Mouse (Mus musculus): ENCODE measurements around the gene Lamtor2.

Lamtor2 gene

DNA sequence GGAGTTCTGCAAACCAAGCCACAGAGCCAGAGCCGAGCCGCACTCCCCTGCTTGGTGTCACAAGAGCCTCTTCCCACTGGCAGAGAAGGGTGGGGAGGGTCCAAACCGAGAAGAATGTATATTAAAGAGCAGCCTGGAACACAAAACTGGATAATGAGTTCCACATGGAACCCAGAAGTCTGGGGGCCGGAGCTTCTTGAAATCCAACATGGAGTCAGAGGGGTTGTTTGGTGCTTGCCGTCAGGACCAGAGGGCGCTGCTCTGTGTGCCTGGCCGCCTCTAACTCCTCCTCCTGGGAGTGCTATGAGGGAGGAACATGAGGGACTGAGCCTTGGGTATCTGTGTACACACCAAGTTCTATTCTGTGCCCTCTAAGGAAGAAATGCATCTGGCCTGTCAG is 47.1 kb downstream of the Lamtor2 start:
- in situ Hi-C loops (cut with MboI, MseI), result no loop called here

DNA sequence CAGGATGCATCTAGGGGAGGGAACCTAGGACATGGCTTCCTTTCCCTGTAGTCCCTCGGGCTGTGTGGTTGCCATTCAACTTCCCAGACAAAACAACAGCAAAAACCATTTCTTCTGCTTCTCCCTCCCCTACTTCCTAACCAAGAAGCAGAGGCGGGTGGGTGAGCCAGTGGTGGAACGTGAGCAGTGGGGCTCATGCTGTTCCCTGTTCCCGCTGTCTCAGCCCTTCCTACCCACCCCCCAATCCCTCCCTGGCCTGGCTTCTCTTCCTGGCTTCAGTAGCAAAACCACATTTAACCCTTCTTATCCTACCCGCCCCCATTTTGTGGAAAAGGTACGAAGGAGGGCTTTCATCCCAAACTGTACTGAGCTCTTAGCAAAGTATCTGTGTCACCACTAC is 47.8 kb downstream of the Lamtor2 start:
- in situ Hi-C loops (cut with MboI, MseI), result no loop called here

DNA sequence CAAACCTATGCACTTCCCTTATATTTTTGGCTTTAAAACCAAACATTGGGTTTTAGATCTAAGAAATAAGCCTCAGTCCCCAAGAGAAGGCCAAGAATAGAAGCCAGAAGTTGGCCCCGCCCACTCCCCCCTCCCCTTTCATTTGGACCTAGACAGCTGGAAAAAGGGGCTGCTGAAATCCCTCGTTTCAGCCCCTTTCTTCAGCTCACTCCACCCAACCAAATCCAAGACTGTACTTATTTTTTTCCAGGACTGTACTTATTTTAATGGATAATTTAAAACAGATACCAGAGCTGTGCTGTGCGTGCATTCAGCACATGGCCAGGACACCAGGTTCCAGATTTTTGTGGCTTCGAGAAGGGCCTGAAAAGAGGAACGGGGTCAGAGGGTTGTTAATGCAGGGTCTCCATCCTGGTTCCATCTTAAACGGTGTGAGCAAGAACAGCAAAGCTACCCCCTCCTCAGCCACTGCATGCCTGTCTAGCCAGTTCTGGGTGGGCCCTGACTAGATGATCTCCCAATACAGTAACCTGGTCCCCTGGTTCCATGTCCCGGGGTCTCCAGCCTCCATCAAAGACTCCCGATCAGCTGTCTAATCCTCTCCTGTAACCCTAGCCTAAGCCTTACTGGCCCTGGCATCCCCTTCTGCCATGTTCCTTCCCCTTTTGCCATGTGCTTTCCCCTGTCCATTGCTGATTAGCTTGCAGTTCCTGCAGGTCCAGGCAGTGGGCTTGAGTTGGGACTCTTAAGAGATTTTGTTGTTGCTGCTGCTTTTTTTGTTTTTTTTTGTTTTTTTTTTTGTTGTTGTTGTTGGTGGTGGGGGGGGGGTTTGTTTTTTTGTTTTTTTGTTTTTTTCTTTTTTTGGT is 48.8 kb downstream of the Lamtor2 start:
- in situ Hi-C loops (cut with MboI, MseI), result no loop called here

DNA sequence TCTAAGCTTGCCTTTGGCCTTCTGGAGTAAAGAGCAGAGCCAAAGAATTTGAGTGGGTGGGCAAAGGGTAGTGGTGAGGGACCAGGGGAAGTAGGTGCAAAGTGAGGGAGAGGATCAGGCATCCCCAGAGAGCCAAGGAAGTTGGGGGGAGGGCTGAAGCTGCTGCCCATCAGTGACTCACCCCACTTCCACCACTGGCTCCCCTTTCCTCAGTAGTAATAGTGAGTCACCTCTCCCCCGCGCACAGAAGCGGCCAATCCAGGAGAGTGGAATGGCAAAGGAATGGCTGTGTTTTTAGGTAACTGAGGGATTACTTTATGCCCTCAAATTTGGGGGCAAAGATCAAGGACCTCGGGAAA is 49.4 kb downstream of the Lamtor2 start:
- in situ Hi-C loops (cut with MboI, MseI), result no loop called here

DNA sequence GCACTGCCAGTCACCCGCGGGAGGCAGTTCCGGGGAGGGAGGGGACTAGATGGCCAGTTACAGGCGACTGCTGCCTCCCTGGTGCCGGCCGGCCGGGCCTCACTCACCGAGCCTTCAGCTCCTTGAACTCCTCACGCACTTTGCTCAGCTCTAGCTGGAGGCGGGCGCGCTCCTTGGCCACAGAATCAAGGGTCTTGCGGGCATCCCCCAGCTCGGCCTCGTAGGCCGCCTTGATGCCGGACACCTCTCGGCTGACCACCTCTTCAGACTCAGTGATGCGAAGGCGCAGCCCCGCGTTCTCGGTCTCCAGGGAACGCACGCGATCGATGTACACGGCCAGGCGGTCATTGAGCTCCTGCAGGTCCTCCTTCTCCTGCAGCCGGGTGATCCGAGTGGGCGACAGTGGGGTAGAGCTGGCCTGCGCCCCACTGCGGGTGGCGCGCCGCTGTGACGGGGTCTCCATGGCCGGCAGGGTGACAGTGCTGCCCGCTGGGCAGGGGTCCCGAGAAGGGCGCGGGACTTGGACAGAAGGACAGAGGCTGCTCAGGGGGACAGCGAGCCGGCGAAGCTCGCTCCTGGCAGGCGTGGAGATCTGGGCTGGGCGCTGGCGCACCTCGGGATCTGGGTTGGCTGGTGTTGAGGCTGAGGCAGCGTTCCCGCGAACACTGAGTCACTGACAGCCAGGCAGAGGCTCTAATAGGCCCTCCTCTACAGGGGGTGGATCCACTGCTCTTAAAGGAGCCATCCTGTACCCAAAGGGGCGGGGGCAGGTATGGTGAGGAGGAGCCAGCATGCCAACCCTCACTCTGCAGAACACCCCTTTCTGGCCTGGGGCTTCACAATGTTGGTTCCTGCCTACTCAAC is 50.0 kb downstream of the Lamtor2 start:
- in situ Hi-C loops (cut with MboI, MseI), result no loop called here

DNA sequence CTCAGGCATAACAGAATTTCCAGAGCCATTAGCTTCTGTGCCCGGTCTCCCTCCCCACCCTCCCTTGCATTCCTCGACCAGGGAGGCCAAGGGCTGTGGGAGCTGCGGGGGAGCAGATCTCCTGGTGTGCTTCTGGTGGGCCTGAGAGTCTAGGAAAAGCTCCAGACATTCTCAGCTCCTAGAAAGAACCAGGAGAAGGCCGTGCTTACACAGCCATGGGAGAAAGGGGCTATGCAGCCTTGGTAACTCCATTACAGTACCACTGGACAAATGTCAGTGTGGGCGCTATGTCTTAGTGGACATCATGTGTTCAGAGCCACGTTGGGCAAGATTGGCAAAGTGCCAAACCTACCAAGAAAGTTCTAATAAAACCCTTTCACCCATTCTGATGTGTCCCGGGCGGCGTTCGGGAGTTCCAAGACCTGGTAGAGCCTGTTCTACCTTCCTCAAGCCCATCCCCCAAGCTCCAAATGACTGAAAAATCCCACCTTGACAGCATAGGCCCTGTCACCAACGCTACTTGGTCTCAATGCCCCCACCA is 50.8 kb downstream of the Lamtor2 start:
- in situ Hi-C loops (cut with MboI, MseI), result no loop called here

DNA sequence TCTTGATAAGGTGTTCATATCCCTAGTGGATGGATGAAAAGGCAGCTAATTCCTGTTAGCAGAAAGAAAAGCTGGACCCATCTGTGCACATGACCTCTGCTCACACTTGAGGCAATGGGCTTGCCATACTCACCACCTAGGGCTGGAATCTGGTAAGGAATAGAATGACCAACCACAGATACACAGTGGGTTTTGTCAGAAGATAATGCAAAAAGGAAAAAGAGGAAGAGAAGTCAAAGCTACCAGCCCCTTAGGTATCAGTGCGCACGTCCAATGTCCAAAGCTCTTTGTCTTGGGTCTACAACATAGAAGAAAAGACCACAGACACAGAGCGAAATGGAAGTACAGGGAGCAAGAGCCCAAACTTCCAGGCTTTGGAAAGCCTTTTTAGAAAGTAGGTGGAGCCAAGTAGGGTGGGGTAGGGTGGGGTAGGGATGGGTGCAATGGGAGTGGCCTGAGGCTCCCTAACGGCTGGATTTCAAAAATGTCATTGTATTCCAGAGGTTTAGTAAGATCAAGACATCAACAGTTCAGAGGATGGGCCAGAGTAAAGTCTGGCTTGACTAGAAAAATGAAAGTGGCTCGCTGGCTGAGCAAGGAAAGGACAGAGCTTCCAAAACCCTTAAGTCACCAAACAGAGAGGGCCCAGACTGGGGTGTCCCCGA is 51.4 kb downstream of the Lamtor2 start:
- in situ Hi-C loops (cut with MboI, MseI), result no loop called here

DNA sequence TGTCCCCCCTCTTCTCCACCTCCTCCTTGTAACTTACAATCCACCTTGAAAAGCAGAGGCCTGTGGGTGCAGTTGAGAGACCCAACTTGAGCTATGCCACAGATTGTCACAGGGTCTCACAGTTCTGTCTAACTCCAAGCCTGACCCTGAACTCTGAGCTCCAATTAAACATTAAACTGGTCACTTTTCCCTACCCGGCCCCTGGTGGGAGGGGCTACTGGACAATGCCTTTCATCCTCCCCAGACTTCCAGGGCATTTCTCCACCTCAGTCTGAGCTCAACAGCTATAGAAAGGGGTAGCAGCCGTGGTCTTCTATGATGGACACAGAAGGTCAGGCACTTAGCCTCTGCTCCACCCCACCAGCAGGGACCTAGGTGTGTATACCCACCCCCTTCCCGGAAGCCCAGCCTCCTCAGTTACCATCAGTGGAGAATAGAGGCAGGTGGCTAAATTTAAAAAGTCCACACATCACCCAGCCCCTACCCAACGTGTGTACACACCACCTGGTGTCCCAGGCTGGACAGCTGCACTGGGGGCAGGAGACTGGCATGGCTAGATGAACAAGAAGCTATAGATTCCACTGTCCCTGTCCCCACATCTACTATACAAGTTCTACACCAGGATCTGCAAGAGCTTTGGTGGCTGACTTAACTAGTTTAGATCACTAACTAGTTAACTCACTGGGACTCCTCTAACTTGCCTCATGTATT is 52.1 kb downstream of the Lamtor2 start:
- in situ Hi-C loops (cut with MboI, MseI), result no loop called here

DNA sequence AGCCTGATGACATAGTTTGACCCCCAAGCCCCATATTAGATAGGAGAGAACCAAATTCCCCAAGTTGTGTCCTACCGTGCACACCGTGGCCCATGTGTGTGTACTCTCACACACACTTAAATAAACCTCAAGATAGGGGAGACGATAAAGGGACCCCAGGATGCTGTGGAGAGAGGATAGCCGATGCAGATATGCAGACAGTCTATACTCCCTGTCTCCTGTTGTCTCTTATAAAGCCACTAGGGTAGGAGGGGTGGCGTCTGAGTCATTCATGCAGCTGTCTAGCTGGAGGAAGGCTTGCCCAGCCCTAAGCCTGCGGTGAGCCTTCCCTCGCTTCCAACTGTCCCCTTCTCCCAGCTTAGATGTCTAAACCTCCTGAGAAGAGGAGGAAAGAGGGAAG is 52.8 kb downstream of the Lamtor2 start:
- in situ Hi-C loops (cut with MboI, MseI), result no loop called here
